Mouse (Mus musculus) neural tube, embryonic 13.5 days (tissue): ENCODE measurements at regions not wholly inside any gene's neighbourhood (a gene's known extent, or its start where the extent isn't known, plus 50 kb on each side); places are given as distances from the start of the nearest gene placed in this dataset.

ENCODE experiments used
- ATAC-seq: fragments of 200-750 bp; cut with Nextera tagmentation; 2 replicates; pipeline ENCODE4 v1.8.0; 2017; ENCODE audit warnings: low read depth, mild to moderate bottlenecking, moderate TSS enrichment, moderate library complexity
- H3K27ac ChIP-seq: fragments of 300-500 bp; sonication (generic); replicated peaks from 2 replicates; pipeline ENCODE4 v1.5.1; 2015; ENCODE audit warnings: moderate library complexity, mild to moderate bottlenecking, inconsistent platforms
- H3K27me3 ChIP-seq: fragments of 300-500 bp; sonication (generic); 2 replicates; pipeline ENCODE4 v1.6.1; 2015; ENCODE audit warnings: mild to moderate bottlenecking, inconsistent platforms
- H3K36me3 ChIP-seq: fragments of 300-500 bp; sonication (generic); 2 replicates; pipeline ENCODE4 v1.6.1; 2015; ENCODE audit warnings: mild to moderate bottlenecking, inconsistent platforms
- H3K4me1 ChIP-seq: fragments of 300-500 bp; sonication (generic); replicated peaks from 2 replicates; pipeline ENCODE4 v1.6.1; 2015; ENCODE audit warnings: inconsistent platforms
- H3K4me2 ChIP-seq: fragments of 300-500 bp; sonication (generic); 2 replicates; pipeline ENCODE4 v1.6.1; 2015; ENCODE audit warnings: inconsistent platforms, mild to moderate bottlenecking, moderate library complexity
- H3K4me3 ChIP-seq: fragments of 300-500 bp; sonication (generic); 2 replicates; pipeline ENCODE4 v1.5.1; 2015; ENCODE audit warnings: mild to moderate bottlenecking, inconsistent platforms
- H3K9ac ChIP-seq: fragments of 300-500 bp; sonication (generic); 2 replicates; pipeline ENCODE4 v1.6.1; 2015; ENCODE audit warnings: moderate library complexity, mild to moderate bottlenecking, inconsistent platforms
- H3K9me3 ChIP-seq: fragments of 300-500 bp; sonication (generic); 2 replicates; pipeline ENCODE4 v1.6.1; 2016; ENCODE audit warnings: inconsistent platforms
- WGBS: fragments of 180-500 bp; shearing (Covaris S2); methylation state at CpG from one replicate; pipeline ENCODE4 v1.1.7; 2015; 5-methylcytosine and 5-hydroxymethylcytosine counted together

- no peak overlapping the region for H3K27ac ChIP-seq
- H3K9ac ChIP-seq: no peak overlapping the region
- 85% methylated on average over 4 of the region's 4 CpGs for WGBS
Observed at GRCm38 (mm10) chr4:12549265-12549664, 377.4 kb upstream of the Fam92a start.

GRCm38 (mm10) chr4:12543906-12544305 lies 372.1 kb upstream of the Fam92a start:
- ATAC-seq: no peak
- Histone ChIP-seq H3K4me2 (no peak overlapping the region), H3K9me3 (no peaks in the 10 kb centered on the region), H3K27ac (no peak overlapping the region), H3K27me3 (no peaks in the 10 kb centered on the region), H3K9ac (no peak overlapping the region), H3K4me1 (peaks cover 23% of the 10 kb centered on the region), H3K36me3 (no peaks in the 10 kb centered on the region), H3K4me3 (no peak overlapping the region)
- 34% methylated on average over 2 of the region's 2 CpGs for WGBS

More at GRCm38 (mm10) chr4:12549265-12549664, 377.4 kb upstream of the Fam92a start:
- Histone ChIP-seq H3K36me3 (no peaks in the 10 kb centered on the region), H3K4me1 (no peaks in the 10 kb centered on the region), H3K4me3 (no peak overlapping the region), H3K4me2 (no peak overlapping the region), H3K9me3 (no peaks in the 10 kb centered on the region), H3K27me3 (no peaks in the 10 kb centered on the region)
- no peak for ATAC-seq

GRCm38 (mm10) chr4:12541508-12541907 lies 369.7 kb upstream of the Fam92a start:
- no peak for ATAC-seq

GRCm38 (mm10) chr4:12539184-12539791 lies 367.5 kb upstream of the Fam92a start:
- Histone ChIP-seq H3K4me2 (peak overlapping the region; percentile 48), H3K27ac (peak overlapping the region; percentile 92), H3K4me3 (peak overlapping the region; percentile 13; the same call in 1 of the 2 replicates), H3K27me3 (no peaks in the 10 kb centered on the region), H3K9ac (peak overlapping the region; percentile 64), H3K9me3 (no peaks in the 10 kb centered on the region), H3K36me3 (no peaks in the 10 kb centered on the region), H3K4me1 (peaks cover 56% of the 10 kb centered on the region)
- 21% methylated on average over 4 of the region's 4 CpGs for WGBS
- peak; percentile 59 for ATAC-seq

More at GRCm38 (mm10) chr4:12541508-12541907, 369.7 kb upstream of the Fam92a start:
- Histone ChIP-seq H3K9ac (no peak overlapping the region), H3K36me3 (no peaks in the 10 kb centered on the region), H3K27ac (peak overlapping the region; percentile 49; the same call in 1 of the 2 replicates), H3K27me3 (no peaks in the 10 kb centered on the region), H3K4me1 (peaks cover 41% of the 10 kb centered on the region), H3K4me2 (no peak overlapping the region), H3K9me3 (no peaks in the 10 kb centered on the region), H3K4me3 (no peak overlapping the region)
- 97% methylated on average over 1 of the region's 1 CpGs for WGBS

GRCm38 (mm10) chr4:12538694-12539121 lies 366.9 kb upstream of the Fam92a start:
- peak; percentile 79 for ATAC-seq
- Histone ChIP-seq H3K4me3 (peak overlapping the region; percentile 13; the same call in 1 of the 2 replicates), H3K4me2 (peak overlapping the region; percentile 48), H3K9me3 (no peaks in the 10 kb centered on the region), H3K4me1 (peaks cover 59% of the 10 kb centered on the region), H3K9ac (peak overlapping the region; percentile 64), H3K27ac (peak overlapping the region; percentile 92), H3K36me3 (no peaks in the 10 kb centered on the region), H3K27me3 (no peaks in the 10 kb centered on the region)
- WGBS: 4% methylated on average over 4 of the region's 4 CpGs

GRCm38 (mm10) chr4:12538043-12538442 lies 366.2 kb upstream of the Fam92a start:
- peak overlapping the region; percentile 92 for H3K27ac ChIP-seq
- H3K9ac ChIP-seq: 0 out of 2 replicates have a peak overlapping the region, but pooled peaks have one; percentile 12
- no peak overlapping the region for H3K4me3 ChIP-seq
- H3K4me2 ChIP-seq: peak overlapping the region; percentile 48; the same call in 1 of the 2 replicates
- peaks cover 59% of the 10 kb centered on the region for H3K4me1 ChIP-seq
- 40% methylated on average over 5 of the region's 5 CpGs for whole genome bisulfite sequencing
- H3K36me3 ChIP-seq: no peaks in the 10 kb centered on the region
- ATAC-seq: no peak
- H3K9me3 ChIP-seq: no peaks in the 10 kb centered on the region
- H3K27me3 ChIP-seq: no peaks in the 10 kb centered on the region

- Histone ChIP-seq H3K27me3 (no peaks in the 10 kb centered on the region), H3K4me2 (no peak overlapping the region), H3K9ac (peak overlapping the region; percentile 44; the same call in 1 of the 2 replicates), H3K4me3 (no peak overlapping the region), H3K36me3 (no peaks in the 10 kb centered on the region), H3K4me1 (peaks cover 39% of the 10 kb centered on the region), H3K27ac (peak overlapping the region; percentile 82), H3K9me3 (no peaks in the 10 kb centered on the region)
- 6% methylated on average over 2 of the region's 2 CpGs for WGBS
- peak; percentile 38; the same call in 1 of the 2 replicates for ATAC-seq
Observed at GRCm38 (mm10) chr4:12534151-12534550, 362.3 kb upstream of the Fam92a start.

GRCm38 (mm10) chr4:12532961-12533360 lies 361.1 kb upstream of the Fam92a start:
- Histone ChIP-seq H3K27ac (no peak overlapping the region), H3K4me3 (no peak overlapping the region), H3K4me2 (no peak overlapping the region), H3K9ac (no peak overlapping the region), H3K4me1 (peaks cover 28% of the 10 kb centered on the region), H3K9me3 (no peaks in the 10 kb centered on the region), H3K36me3 (no peaks in the 10 kb centered on the region), H3K27me3 (no peaks in the 10 kb centered on the region)
- ATAC-seq: no peak
- WGBS: 58% methylated on average over 4 of the region's 4 CpGs

- Histone ChIP-seq H3K4me3 (no peak overlapping the region), H3K27me3 (no peaks in the 10 kb centered on the region), H3K4me1 (peaks cover 3% of the 10 kb centered on the region; the same call in 1 of the 2 replicates), H3K9ac (no peak overlapping the region), H3K4me2 (no peak overlapping the region), H3K27ac (peak overlapping the region; percentile 38; the same call in 1 of the 2 replicates), H3K36me3 (no peaks in the 10 kb centered on the region), H3K9me3 (no peaks in the 10 kb centered on the region)
- no peak for ATAC-seq
- 54% methylated on average over 7 of the region's 7 CpGs for WGBS
Observed at GRCm38 (mm10) chr4:12522358-12522757, 350.5 kb upstream of the Fam92a start.

GRCm38 (mm10) chr4:12521246-12521645 lies 349.4 kb upstream of the Fam92a start:
- Histone ChIP-seq H3K4me1 (peaks cover 6% of the 10 kb centered on the region; the same call in 1 of the 2 replicates), H3K4me2 (no peak overlapping the region), H3K36me3 (no peaks in the 10 kb centered on the region), H3K27me3 (no peaks in the 10 kb centered on the region), H3K27ac (no peak overlapping the region), H3K9ac (no peak overlapping the region), H3K4me3 (no peak overlapping the region), H3K9me3 (no peaks in the 10 kb centered on the region)
- ATAC-seq: no peak
- 90% methylated on average over 7 of the region's 7 CpGs for WGBS

GRCm38 (mm10) chr4:12516497-12516896 lies 344.7 kb upstream of the Fam92a start:
- Histone ChIP-seq H3K36me3 (no peaks in the 10 kb centered on the region), H3K9me3 (no peaks in the 10 kb centered on the region), H3K27ac (peak overlapping the region; percentile 11; the same call in 1 of the 2 replicates), H3K9ac (no peak overlapping the region), H3K4me2 (no peak overlapping the region), H3K27me3 (no peaks in the 10 kb centered on the region), H3K4me3 (no peak overlapping the region), H3K4me1 (peaks cover 13% of the 10 kb centered on the region; the same call in 1 of the 2 replicates)
- WGBS: 66% methylated on average over 10 of the region's 10 CpGs
- peak; percentile 50 for ATAC-seq

- WGBS: 75% methylated on average over 10 of the region's 10 CpGs
Observed at GRCm38 (mm10) chr4:12511656-12512385, 340.0 kb upstream of the Fam92a start.

More at GRCm38 (mm10) chr4:12511656-12512385, 340.0 kb upstream of the Fam92a start:
- no peaks in the 10 kb centered on the region for H3K27me3 ChIP-seq
- H3K9me3 ChIP-seq: no peaks in the 10 kb centered on the region
- ATAC-seq: no peak
- no peak overlapping the region for H3K9ac ChIP-seq
- H3K4me2 ChIP-seq: no peak overlapping the region
- H3K36me3 ChIP-seq: no peaks in the 10 kb centered on the region
- peaks cover 25% of the 10 kb centered on the region for H3K4me1 ChIP-seq
- H3K4me3 ChIP-seq: no peak overlapping the region
- no peak overlapping the region for H3K27ac ChIP-seq
